Mouse (Mus musculus): Measurements from ENCODE around the gene Smg8. TPM values are rescaled to one million over a fixed set of nuclear protein-coding genes. Genes with fewer than 3 reads are reported as not detected.

The Smg8 gene
- polyA plus RNA-seq (2014; fragmentation: Illumina TruSeq; extraction: RNeasy Lipid Tissue Mini Kit (QIAGEN cat#74804); ENCODE audit: low read depth, low replicate concordance): 8.0 TPM

DNA sequence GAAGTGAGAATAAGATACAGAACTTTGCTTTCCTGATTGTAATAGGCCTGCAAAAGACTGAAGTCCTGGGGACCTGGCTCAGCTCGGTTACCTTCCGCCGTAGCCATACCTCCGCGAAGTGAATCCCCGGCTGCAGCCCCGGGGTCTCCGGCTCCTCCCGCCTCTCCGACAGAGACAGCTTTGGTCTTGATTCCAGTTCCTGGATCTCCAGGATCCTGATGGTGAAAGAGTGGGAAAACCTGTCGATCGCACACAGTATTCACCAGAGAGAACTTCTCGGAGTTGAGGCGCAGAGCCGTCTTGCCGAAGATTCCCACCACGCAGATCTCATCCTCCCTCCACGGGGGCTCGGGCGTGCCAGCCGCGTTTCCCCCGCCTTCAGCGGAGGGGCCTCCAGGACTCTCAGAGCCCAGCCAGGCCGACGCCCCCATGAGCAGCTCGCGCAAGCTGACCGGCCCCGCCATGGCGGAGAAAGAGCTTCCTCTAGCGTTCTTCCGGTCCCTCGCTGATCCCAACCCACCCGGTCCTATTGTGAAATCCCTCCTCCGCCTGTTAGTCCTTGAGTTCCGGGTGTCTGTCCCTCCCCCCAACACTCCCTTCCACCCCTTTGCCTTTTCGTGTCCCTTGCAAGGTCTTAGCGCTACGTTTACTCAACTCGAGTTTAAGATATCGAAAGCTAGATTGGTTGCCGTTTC is at the start of gene Smg8:
Gene Smg8, minus strand, starts transcription at position 485 of the 695 bp plus-strand sequence.

DNA sequence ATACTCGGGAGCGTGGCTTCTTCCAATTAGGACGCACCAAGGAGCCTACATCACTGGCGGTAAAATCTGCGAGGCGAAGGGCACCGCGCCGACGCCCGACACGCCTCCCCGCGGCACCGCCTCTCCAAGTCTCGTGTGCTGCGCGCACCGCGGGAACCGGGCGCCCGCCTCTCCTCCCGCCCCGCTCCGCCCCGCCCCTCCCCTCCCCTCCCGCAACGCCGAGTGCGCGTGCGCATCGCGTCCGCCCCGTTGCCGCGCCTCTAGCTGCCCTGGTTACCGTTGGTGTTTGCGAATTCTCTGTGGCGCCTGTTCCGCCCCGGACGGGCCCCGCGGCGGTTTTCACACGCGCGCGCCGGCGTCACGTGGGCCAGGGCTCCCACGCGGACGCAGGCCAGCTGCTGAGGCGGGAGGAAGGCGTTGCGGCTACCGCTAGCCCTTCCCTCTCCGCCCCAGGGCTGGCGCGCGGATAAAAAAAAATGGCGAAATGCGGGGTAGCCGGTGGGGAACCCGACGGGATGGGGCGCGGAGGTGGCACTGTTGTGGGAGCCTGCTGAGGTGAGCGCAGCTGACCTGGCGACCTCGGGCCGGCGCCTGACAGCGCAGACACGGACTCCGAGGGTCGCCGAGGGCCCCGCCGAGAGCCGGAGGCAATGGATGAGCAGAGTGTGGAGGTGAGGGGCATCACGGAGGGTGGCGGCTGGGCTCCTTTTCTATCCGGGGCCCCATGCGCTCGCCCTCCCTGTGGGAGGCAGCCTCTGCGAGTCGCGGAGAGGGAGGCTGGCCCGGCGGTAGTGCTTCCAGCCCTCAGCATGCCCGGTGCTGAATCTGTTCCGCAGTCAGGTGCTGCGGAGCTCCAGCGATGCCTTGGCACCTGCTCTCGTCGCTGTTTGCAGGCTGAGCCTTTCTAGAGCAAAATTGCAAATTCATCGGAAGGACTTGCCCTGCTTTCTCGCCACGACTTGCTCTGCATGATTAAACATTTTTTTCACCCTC is 40.5 kb upstream of the Smg8 start, which contains the start of gene Trim37:
Gene Trim37, plus strand, starts transcription at position 254 of the 993 bp plus-strand sequence.

DNA sequence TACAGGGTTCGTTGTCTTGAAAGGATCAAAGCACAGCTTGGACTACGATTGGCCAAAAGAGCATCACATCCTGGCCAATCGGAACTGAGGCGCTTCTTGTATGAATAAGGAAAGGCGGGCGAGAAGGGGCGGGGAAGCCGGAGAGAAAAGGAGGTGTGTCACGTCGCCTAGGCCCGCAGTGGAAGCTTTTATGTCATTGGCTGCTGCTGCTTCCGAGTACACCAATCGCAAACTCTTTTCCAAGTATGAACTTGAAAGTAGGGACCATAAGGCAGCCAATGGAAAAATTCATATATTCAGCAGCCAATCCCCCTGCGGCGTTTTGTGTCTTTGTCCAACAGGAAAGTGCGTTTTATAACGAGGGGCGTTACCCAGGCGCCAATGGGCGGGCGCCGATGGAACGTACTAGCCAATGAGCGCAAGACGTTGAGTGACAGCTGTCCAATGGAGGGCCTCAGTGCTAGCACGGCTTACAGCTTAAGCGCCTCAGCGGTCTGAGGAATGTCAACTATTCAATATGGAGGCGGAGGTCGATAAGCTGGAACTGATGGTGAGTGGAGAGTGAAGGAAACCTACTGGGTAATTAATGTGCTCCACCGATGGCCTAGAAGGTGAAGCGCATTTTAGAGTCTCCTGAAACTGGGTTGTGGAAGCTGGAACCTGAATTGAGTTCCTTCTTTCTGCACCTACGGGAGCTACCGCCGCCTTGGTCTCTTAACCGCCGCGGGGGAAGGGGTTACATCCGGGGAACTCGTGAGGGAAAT is 22.4 kb upstream of the Smg8 start, which contains the start of gene Ska2:
Gene Ska2, plus strand, starts transcription at position 480 of the 764 bp plus-strand sequence.

DNA sequence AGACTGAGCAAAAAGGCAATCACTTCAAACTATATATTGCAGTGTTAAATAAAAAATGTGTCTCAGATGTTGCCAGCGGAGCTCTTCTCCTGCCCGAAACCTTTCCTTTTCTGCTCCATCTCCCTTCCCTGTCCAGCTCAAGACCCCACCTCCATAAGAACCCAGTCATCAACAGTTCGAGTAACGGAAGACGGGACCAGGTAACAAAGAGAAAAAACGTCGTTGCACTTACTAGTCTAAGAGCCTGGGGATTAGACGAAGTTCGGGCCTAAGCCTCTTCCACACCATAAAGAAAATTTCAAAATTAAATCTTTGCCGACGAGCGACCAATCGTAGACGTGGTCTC is 21.8 kb upstream of the Smg8 start, which contains the start of gene Prr11:
Gene Prr11, minus strand, starts transcription at position 300 of the 346 bp plus-strand sequence.

DNA sequence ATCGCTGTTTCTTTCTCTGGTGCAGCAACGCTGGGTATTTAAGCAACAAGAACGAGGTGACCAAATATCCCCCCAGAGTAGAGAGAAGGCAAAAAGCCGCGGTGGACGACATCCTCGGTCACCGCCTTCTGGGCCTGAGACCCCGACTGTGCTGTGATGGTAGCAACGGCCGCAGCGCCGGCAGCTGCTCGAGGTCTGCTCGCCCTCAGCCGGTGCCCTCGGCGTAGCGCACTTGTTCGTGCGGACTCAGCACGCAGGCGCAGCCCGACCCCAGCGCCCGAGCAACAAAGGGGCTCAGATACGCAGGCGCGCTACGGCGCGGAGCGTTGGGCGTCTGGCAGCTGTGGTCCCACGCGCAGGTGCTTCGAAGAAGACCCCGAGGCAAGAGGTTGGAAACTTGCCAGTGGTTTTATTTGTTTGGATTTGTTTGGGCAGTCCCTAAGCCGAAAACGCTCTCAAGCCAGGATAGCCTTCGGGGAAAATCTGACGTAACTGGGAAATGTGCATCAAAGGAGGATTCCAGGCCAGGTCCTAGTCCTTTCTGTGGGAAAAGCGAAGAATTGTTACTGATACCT is 12.6 kb downstream of the Smg8 start, which contains the start of gene Gdpd1:
Gene Gdpd1, minus strand, starts transcription at position 197 of the 575 bp plus-strand sequence.

Other genes starting within 250 kb of the Smg8 start
- 15.9 TPM for gene Ypel2, start 93.1 kb downstream of the Smg8 start, polyA plus RNA-seq (2014; fragmentation: Illumina TruSeq; extraction: RNeasy Lipid Tissue Mini Kit (QIAGEN cat#74804); ENCODE audit: low read depth, low replicate concordance)
- 15.8 TPM for gene Gdpd1, start 12.7 kb downstream of the Smg8 start, polyA plus RNA-seq (2014; fragmentation: Illumina TruSeq; extraction: RNeasy Lipid Tissue Mini Kit (QIAGEN cat#74804); ENCODE audit: low read depth, low replicate concordance)
- 0.26 TPM for gene Prr11, start 21.9 kb upstream of the Smg8 start, polyA plus RNA-seq (2014; fragmentation: Illumina TruSeq; extraction: RNeasy Lipid Tissue Mini Kit (QIAGEN cat#74804); ENCODE audit: low read depth, low replicate concordance)
- 14.0 TPM for gene Ska2, start 22.5 kb upstream of the Smg8 start, polyA plus RNA-seq (2014; fragmentation: Illumina TruSeq; extraction: RNeasy Lipid Tissue Mini Kit (QIAGEN cat#74804); ENCODE audit: low read depth, low replicate concordance)
- gene Trim37, start 40.3 kb upstream of the Smg8 start, polyA plus RNA-seq (2014; fragmentation: Illumina TruSeq; extraction: RNeasy Lipid Tissue Mini Kit (QIAGEN cat#74804); ENCODE audit: low read depth, low replicate concordance): 5.8 TPM

Measured in heart, adult 10 weeks (tissue).